Mouse (Mus musculus): ENCODE data around the gene Fam89b.

DNA sequence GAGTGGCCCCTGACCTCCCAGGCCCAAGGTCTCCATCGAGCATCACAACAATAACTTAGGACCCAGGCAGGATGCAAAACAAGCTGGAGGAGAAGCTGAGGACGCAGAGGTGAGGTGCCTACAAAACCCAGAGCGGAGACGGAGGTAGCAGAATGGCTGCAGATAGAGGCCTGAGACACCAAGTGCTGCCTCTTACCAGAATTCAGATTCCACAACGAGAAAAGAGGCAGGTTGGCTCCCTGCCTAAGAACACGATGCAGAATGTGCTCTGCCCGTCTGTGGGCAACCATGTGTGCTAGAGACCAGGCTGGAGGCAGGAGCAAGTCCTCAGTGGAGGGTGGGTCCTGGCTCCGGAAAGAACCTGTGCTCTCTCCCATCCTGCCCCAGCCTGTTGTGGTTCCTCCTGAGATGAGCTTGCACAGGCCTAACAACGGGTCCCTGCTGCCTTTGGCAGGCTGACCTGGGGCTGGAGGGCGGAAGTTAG, 36.5 kb downstream of the Fam89b start:
- TF ChIP-seq CTCF (IDR thresholded peaks at IDR 0.05; ENCODE audit: control insufficient read depth, insufficient read depth, low read length): no peak
- TF ChIP-seq POLR2A (IDR thresholded peaks at IDR 0.05; ENCODE audit: borderline replicate concordance, control insufficient read depth, low read depth, low read length): no peak

All from bone marrow, adult 2 months (tissue).